Mouse (Mus musculus) intestine, embryonic 16.5 days (tissue): Measurements from ENCODE around the gene Ank3. TPM values are rescaled to one million over a fixed set of nuclear protein-coding genes. Genes with fewer than 3 reads are reported as not detected.

Experiments
- ATAC-seq: fragments of 200-750 bp; cut with Nextera tagmentation; 2 replicates; pipeline ENCODE4 v1.8.0; 2017; ENCODE audit warnings: moderate TSS enrichment, moderate library complexity
- H3K27ac ChIP-seq: fragments of 300-500 bp; sonication (generic); 2 replicates; pipeline ENCODE4 v1.5.1; 2014; ENCODE audit warnings: mild to moderate bottlenecking, low read length
- H3K27me3 ChIP-seq: fragments of 300-500 bp; sonication (generic); replicated peaks from 2 replicates; pipeline ENCODE4 v1.6.1; 2014; ENCODE audit warnings: low read length, control low read depth, mixed read lengths; ENCODE audit not compliant: control insufficient read depth, insufficient read depth
- H3K36me3 ChIP-seq: fragments of 300-500 bp; sonication (generic); 2 replicates; pipeline ENCODE4 v1.6.1; 2014; ENCODE audit warnings: low read length, control low read depth; ENCODE audit not compliant: control insufficient read depth, insufficient read depth
- H3K4me1 ChIP-seq: fragments of 300-500 bp; sonication (generic); 2 replicates; pipeline ENCODE4 v1.6.1; 2014; ENCODE audit warnings: low read length, control low read depth, mixed read lengths; ENCODE audit not compliant: control insufficient read depth, insufficient read depth
- H3K4me2 ChIP-seq: fragments of 300-500 bp; sonication (generic); 2 replicates; pipeline ENCODE4 v1.6.1; 2014; ENCODE audit warnings: low read depth, low read length, control low read depth
- H3K4me3 ChIP-seq: fragments of 300-500 bp; sonication (generic); 2 replicates; pipeline ENCODE4 v1.5.1; 2014; ENCODE audit warnings: mild to moderate bottlenecking, low read length
- H3K9ac ChIP-seq: fragments of 300-500 bp; sonication (generic); 2 replicates; pipeline ENCODE4 v1.6.1; 2014; ENCODE audit warnings: low read depth, low read length
- H3K9me3 ChIP-seq: fragments of 300-500 bp; sonication (generic); 2 replicates; pipeline ENCODE4 v1.6.1; 2016; ENCODE audit warnings: low read length, control low read depth; ENCODE audit not compliant: control insufficient read depth
- WGBS: fragments of 180-500 bp; shearing (Covaris S2); extraction: QIAGEN DNeasy Blood & Tissue Kit; methylation state at CpG from one replicate; pipeline ENCODE4 v1.1.7; 2014; 5-methylcytosine and 5-hydroxymethylcytosine counted together
- polyA plus RNA-seq: library from polyadenylated mRNA; unstranded; fragments of >200 nt; fragmentation: Nextera tagmentation; extraction: Ambion mirVana; gene quantifications from 2 replicates; pipeline ENCODE4 v1.2.1, GENCODE M21; 2015

Ank3 gene
- polyA plus RNA-seq, 1 experiment from 2014 or later = 21.7 TPM

DNA sequence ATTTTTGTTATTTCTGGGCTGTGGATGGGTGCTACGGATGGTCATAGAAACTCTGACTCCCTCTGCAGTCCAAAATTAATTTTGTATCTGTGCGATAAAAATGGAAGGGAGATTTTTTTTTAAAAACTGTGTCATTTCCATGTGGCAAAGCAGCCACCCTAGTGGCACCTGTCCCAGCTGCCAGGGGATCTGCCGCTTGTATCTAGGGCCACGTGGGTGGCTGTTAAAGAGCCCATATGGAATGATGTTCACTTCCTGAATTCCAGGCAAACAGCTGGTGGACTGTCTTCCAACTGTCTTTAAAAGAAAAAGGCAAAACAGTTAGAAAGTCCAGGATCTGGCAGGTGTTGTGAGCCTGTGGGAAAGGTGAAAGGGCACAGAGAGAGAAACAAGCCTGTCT, 672.8 kb downstream of the Ank3 start:
- Histone ChIP-seq H3K9ac (no peak overlapping the region), H3K4me2 (no peak overlapping the region), H3K27ac (no peak overlapping the region), H3K27me3 (no peaks in the 10 kb centered on the region), H3K9me3 (no peaks in the 10 kb centered on the region), H3K36me3 (no peaks in the 10 kb centered on the region), H3K4me3 (no peak overlapping the region), H3K4me1 (no peaks in the 10 kb centered on the region)
- no peak for ATAC-seq
- 80% methylated on average over 4 of the region's 4 CpGs for WGBS

Other genes with a start within 250 kb of the Ank3 start
- gene Rhobtb1, start 247.3 kb upstream of the Ank3 start, polyA plus RNA-seq = 11.3 and 13.5 TPM in 2 replicates
- 0.93 and 1.0 TPM in 2 replicates for gene A930033H14Rik, start 185.7 kb upstream of the Ank3 start, polyA plus RNA-seq
- 339 and 377 TPM in 2 replicates for gene Cdk1, start 45.8 kb upstream of the Ank3 start, polyA plus RNA-seq